Mouse (Mus musculus): Measurements from ENCODE around the gene Dagla.

Dagla gene

GRCm38 (mm10) chr19:10278669-10279324 lies 25.9 kb downstream of the Dagla start:
- DNase-seq, result no peak

GRCm38 (mm10) chr19:10277759-10278158 lies 26.9 kb downstream of the Dagla start:
- DNase-seq, result no peak

GRCm38 (mm10) chr19:10277331-10277730 lies 27.3 kb downstream of the Dagla start:
- DNase-seq, result no peak

- DNase-seq, result no peak
Observed at GRCm38 (mm10) chr19:10276483-10277144, 28.1 kb downstream of the Dagla start.

GRCm38 (mm10) chr19:10274056-10274455 lies 30.6 kb downstream of the Dagla start:
- no peak for DNase-seq

GRCm38 (mm10) chr19:10272746-10273145 lies 31.9 kb downstream of the Dagla start:
- DNase-seq, result peak; percentile 97

GRCm38 (mm10) chr19:10271592-10271991 lies 33.1 kb downstream of the Dagla start:
- DNase-seq, result peak; percentile 92

- peak; percentile 92 for DNase-seq
Observed at GRCm38 (mm10) chr19:10270356-10270755, 34.3 kb downstream of the Dagla start.

GRCm38 (mm10) chr19:10268851-10269250 lies 35.8 kb downstream of the Dagla start:
- DNase-seq, result no peak

GRCm38 (mm10) chr19:10267953-10268352 lies 36.7 kb downstream of the Dagla start:
- peak; percentile 92 for DNase-seq

GRCm38 (mm10) chr19:10267057-10267456 lies 37.6 kb downstream of the Dagla start:
- peak; percentile 96 for DNase-seq

- peak; percentile 98 for DNase-seq
Observed at GRCm38 (mm10) chr19:10266196-10266850, 38.4 kb downstream of the Dagla start.

- no peak for DNase-seq
Observed at GRCm38 (mm10) chr19:10261369-10261768, 43.3 kb downstream of the Dagla start.

GRCm38 (mm10) chr19:10258279-10259011 lies 46.2 kb downstream of the Dagla start:
- peak; percentile 96 for DNase-seq

- no peak for DNase-seq
Observed at GRCm38 (mm10) chr19:10248128-10248527, 56.5 kb downstream of the Dagla start.

- DNase-seq, result no peak
Observed at GRCm38 (mm10) chr19:10247165-10247564, 57.5 kb downstream of the Dagla start.

- DNase-seq, result no peak
Observed at GRCm38 (mm10) chr19:10244183-10244582, 60.5 kb downstream of the Dagla start.

GRCm38 (mm10) chr19:10242916-10243315 lies 61.8 kb downstream of the Dagla start:
- DNase-seq, result no peak

- peak; percentile 97 for DNase-seq
Observed at GRCm38 (mm10) chr19:10240654-10241305, 63.9 kb downstream of the Dagla start, which contains the start of gene Myrf. Myrf (minus strand) TSS chr19:10240748.

- no peak for DNase-seq
Observed at GRCm38 (mm10) chr19:10239975-10240653, 64.6 kb downstream of the Dagla start.

GRCm38 (mm10) chr19:10239419-10239818 lies 65.3 kb downstream of the Dagla start:
- DNase-seq, result no peak

- DNase-seq, result no peak
Observed at GRCm38 (mm10) chr19:10238477-10238876, 66.2 kb downstream of the Dagla start.

Data from heart, adult 11 months (tissue).